Mouse (Mus musculus): ENCODE data around the gene Xaf1. TPM values are rescaled to one million over a fixed set of nuclear protein-coding genes. Genes with fewer than 3 reads are reported as not detected.
A peak's percentile ranks its signal among the peaks of the same experiment; 100 is the strongest.
"Not testable (repeated sequence)": the region's sequence is repeated elsewhere in the genome, so short reads cannot be mapped to it uniquely, and the experiment has no call there.

Gene Xaf1
- total and polyA plus RNA-seq, 2 experiments, result 7.4 to 17.6 TPM

DNA sequence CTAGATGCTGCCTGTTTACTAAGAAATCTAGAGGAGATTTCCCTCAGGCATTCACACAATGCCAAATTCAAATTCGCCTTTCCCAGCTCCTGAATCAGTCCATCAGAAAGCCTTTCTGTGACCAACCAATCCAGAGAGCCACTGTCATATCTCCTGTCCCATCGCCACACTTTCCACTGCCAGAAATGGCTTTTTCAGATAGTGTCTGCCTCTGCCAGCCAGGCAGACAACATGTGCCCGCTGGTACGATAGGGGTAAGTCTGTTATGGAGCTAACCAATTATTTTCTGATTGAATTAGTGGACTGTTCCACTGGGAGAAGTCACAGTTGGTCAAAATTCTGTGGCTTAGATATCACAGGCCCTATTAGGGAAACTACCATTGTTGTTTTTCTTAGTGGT is 33.2 kb downstream of the Xaf1 start:
- Histone ChIP-seq H3K79me2 (ENCODE audit: control insufficient read depth, insufficient read depth, low read length) (no peaks in the 10 kb centered on the region), H3K4me3 (ENCODE audit: insufficient read depth, low read depth, low read length) (no peak overlapping the region), H3K9ac (ENCODE audit: low read depth, low read length) (no peak overlapping the region), H3K27me3 (ENCODE audit: control insufficient read depth, insufficient read depth, low read length) (no peaks in the 10 kb centered on the region), H3K27ac (replicated peaks; ENCODE audit: insufficient read depth, low read depth, low read length) (no peak overlapping the region), H3K4me1 (ENCODE audit: control insufficient read depth, insufficient read depth, low read length) (no peaks in the 10 kb centered on the region; the same call in 1 of the 2 replicates), H3K36me3 (ENCODE audit: control insufficient read depth, insufficient read depth, low read length) (no peaks in the 10 kb centered on the region)
- TF ChIP-seq CTCF (IDR thresholded peaks at IDR 0.05; ENCODE audit: low read depth, low read length), result no peak
- TF ChIP-seq POLR2A (IDR thresholded peaks at IDR 0.05; ENCODE audit: extremely low read depth, insufficient read depth, low read length), result no peak
- DNase-seq (ENCODE audit: extremely low read depth, low read depth, low spot score), result no peak
- WGBS, result 84% methylated on average over 4 of the region's 4 CpGs

DNA sequence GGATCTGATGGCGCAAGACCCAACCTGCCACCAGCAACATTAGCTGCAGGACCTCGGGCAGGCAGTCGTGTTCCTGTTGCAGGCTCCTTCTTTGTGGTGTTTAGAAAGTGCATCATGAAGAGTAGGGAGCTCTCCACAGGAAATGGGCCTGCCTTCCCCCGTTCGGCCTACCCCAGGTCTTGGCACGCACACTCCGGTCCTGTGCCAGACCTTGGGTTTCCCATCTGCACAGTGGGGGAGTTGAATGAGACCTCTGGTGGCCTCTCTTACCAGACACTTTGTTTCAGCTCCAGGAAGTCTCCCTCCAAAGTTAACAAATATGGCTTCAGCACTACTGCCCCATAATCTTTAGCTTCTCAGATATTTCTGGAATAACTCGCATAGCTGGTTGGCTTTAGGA is 35.3 kb downstream of the Xaf1 start:
- Histone ChIP-seq H3K36me3 (ENCODE audit: control insufficient read depth, insufficient read depth, low read length) (no peaks in the 10 kb centered on the region), H3K9ac (ENCODE audit: low read depth, low read length) (no peak overlapping the region), H3K4me1 (ENCODE audit: control insufficient read depth, insufficient read depth, low read length) (no peaks in the 10 kb centered on the region; the same call in 1 of the 2 replicates), H3K27me3 (ENCODE audit: control insufficient read depth, insufficient read depth, low read length) (no peaks in the 10 kb centered on the region), H3K4me3 (ENCODE audit: insufficient read depth, low read depth, low read length) (no peak overlapping the region), H3K79me2 (ENCODE audit: control insufficient read depth, insufficient read depth, low read length) (no peaks in the 10 kb centered on the region), H3K27ac (replicated peaks; ENCODE audit: insufficient read depth, low read depth, low read length) (no peak overlapping the region)
- WGBS, result 67% methylated on average over 8 of the region's 8 CpGs
- no peak for TF ChIP-seq CTCF (IDR thresholded peaks at IDR 0.05; ENCODE audit: low read depth, low read length)
- TF ChIP-seq POLR2A (IDR thresholded peaks at IDR 0.05; ENCODE audit: extremely low read depth, insufficient read depth, low read length), result no peak
- DNase-seq (ENCODE audit: extremely low read depth, low read depth, low spot score), result no peak

DNA sequence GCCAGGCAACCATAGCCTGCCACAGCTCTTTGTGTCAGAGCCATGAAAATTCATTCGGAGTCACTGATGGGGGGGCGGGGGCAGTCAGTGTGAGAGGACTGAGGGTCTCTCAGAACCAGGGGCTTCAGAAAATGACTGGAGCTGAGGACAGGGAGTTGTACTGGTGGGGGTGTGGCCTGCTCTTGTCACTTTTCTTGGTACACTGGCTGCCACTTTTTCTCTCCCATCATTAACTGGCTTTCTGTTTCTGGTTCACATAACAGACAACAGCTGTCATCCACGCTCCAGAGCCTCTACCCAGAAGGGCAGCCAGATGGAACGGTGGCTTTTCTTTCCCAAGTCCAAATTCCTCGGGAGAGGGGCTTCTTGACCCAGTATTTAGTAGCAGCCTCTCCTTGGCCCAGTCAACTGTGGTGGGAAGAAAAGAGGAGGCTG is 37.0 kb downstream of the Xaf1 start:
- 79% methylated on average over 5 of the region's 5 CpGs for WGBS
- Histone ChIP-seq H3K79me2 (ENCODE audit: control insufficient read depth, insufficient read depth, low read length) (no peaks in the 10 kb centered on the region), H3K4me3 (ENCODE audit: insufficient read depth, low read depth, low read length) (no peak overlapping the region), H3K27me3 (ENCODE audit: control insufficient read depth, insufficient read depth, low read length) (no peaks in the 10 kb centered on the region), H3K27ac (replicated peaks; ENCODE audit: insufficient read depth, low read depth, low read length) (no peak overlapping the region), H3K36me3 (ENCODE audit: control insufficient read depth, insufficient read depth, low read length) (no peaks in the 10 kb centered on the region), H3K4me1 (ENCODE audit: control insufficient read depth, insufficient read depth, low read length) (peaks cover 2% of the 10 kb centered on the region; the same call in 1 of the 2 replicates), H3K9ac (ENCODE audit: low read depth, low read length) (no peak overlapping the region)
- no peak for DNase-seq (ENCODE audit: extremely low read depth, low read depth, low spot score)
- TF ChIP-seq CTCF (IDR thresholded peaks at IDR 0.05; ENCODE audit: low read depth, low read length), result no peak
- no peak for TF ChIP-seq POLR2A (IDR thresholded peaks at IDR 0.05; ENCODE audit: extremely low read depth, insufficient read depth, low read length)

DNA sequence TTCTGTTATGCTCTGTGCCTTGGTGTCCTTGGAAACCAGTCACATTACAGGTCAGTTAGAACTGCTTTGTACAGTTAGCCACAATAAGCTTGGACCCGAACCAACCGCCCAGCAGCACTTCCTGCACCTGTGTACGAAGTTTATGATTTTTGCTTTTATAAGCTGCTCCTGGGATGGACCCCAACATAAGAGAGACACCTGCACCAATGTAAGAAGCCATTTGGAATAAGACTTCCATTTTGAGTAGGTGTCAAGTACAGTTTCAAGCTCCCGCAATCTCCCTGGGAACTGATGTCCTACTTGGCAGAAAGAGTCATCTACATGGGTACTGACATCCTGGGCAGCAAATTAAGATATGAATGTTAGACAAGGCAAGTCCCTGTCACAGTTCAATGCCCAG is 38.3 kb downstream of the Xaf1 start:
- Histone ChIP-seq H3K27me3 (ENCODE audit: control insufficient read depth, insufficient read depth, low read length) (no peaks in the 10 kb centered on the region), H3K27ac (replicated peaks; ENCODE audit: insufficient read depth, low read depth, low read length) (no peak overlapping the region), H3K9ac (ENCODE audit: low read depth, low read length) (no peak overlapping the region), H3K4me3 (ENCODE audit: insufficient read depth, low read depth, low read length) (no peak overlapping the region), H3K79me2 (ENCODE audit: control insufficient read depth, insufficient read depth, low read length) (no peaks in the 10 kb centered on the region), H3K4me1 (ENCODE audit: control insufficient read depth, insufficient read depth, low read length) (peaks cover 2% of the 10 kb centered on the region; the same call in 1 of the 2 replicates), H3K36me3 (ENCODE audit: control insufficient read depth, insufficient read depth, low read length) (no peaks in the 10 kb centered on the region)
- TF ChIP-seq POLR2A (IDR thresholded peaks at IDR 0.05; ENCODE audit: extremely low read depth, insufficient read depth, low read length), result no peak
- no peak for TF ChIP-seq CTCF (IDR thresholded peaks at IDR 0.05; ENCODE audit: low read depth, low read length)
- 87% methylated on average over 4 of the region's 4 CpGs for WGBS
- DNase-seq (ENCODE audit: extremely low read depth, low read depth, low spot score), result no peak

DNA sequence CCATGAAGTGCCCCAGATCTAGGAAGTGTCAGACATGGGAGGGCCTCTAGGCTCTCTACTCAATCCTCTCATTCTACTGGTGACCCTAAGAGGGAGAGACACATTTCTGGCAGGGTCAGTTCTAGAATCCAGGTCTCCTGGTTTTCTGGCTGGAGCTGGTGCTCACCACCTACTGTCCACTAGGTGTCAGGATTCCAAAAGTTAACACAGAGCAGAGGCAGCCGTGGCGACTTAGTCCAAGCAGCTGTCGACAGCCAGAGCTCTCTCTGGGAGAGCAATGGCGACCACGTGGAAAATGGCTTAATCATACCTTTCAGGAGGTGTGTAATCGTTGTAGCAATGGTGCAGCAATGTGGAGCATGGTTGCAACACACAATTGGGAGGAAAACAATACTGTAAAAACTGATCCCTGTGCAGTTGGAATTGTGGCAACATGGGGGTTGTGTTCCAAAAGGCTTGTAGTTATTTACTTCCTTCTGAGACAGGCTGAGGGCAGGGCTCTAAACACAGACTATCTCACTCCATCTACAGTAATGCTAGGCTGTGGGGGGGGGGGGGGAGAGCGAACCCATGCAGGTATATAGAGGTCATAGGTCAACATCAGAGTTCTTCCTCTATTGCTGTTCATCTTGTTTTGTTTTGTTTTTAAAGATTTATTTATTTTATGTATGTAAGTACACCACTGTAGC is 41.3 kb downstream of the Xaf1 start:
- no peak overlapping the region for H3K9ac ChIP-seq (ENCODE audit: low read depth, low read length)
- H3K4me1 ChIP-seq (ENCODE audit: control insufficient read depth, insufficient read depth, low read length), result 0 out of 2 replicates have a peak, but pooled peaks cover 2% of the 10 kb centered on the region
- WGBS, result 11% methylated on average over 7 of the region's 7 CpGs
- H3K4me3 ChIP-seq (ENCODE audit: insufficient read depth, low read depth, low read length), result no peak overlapping the region
- peak; percentile 54 for DNase-seq (ENCODE audit: extremely low read depth, low read depth, low spot score)
- TF ChIP-seq POLR2A (IDR thresholded peaks at IDR 0.05; ENCODE audit: extremely low read depth, insufficient read depth, low read length) (no peak), CTCF (IDR thresholded peaks at IDR 0.05; ENCODE audit: low read depth, low read length) (peak; percentile 82)
- H3K79me2 ChIP-seq (ENCODE audit: control insufficient read depth, insufficient read depth, low read length), result no peaks in the 10 kb centered on the region
- H3K27ac ChIP-seq (replicated peaks; ENCODE audit: insufficient read depth, low read depth, low read length), result no peak overlapping the region
- no peaks in the 10 kb centered on the region for H3K27me3 ChIP-seq (ENCODE audit: control insufficient read depth, insufficient read depth, low read length)
- H3K36me3 ChIP-seq (ENCODE audit: control insufficient read depth, insufficient read depth, low read length), result no peaks in the 10 kb centered on the region

DNA sequence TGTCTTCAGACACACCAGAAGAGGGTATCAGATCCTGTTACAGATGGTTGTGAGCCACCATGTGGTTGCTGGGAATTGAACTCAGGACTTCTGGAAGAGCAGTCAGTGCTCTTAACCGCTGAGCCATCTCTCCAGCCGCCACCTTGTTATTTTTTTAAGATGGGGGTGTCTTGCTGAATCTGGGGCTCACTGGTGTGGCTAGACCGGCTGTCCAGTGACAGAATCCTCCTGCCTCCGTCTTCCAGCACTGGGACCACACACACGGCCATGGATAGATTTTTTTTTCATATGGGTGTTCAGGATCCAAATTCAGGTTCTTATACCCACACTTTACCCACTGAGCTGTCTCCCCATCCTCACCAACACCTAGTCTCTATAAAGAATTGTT is 41.8 kb downstream of the Xaf1 start:
- not testable (repeated sequence) for H3K79me2 ChIP-seq (ENCODE audit: control insufficient read depth, insufficient read depth, low read length); H3K27ac ChIP-seq (replicated peaks; ENCODE audit: insufficient read depth, low read depth, low read length); DNase-seq (ENCODE audit: extremely low read depth, low read depth, low spot score); H3K36me3 ChIP-seq (ENCODE audit: control insufficient read depth, insufficient read depth, low read length); H3K4me1 ChIP-seq (ENCODE audit: control insufficient read depth, insufficient read depth, low read length); H3K4me3 ChIP-seq (ENCODE audit: insufficient read depth, low read depth, low read length); H3K9ac ChIP-seq (ENCODE audit: low read depth, low read length); H3K27me3 ChIP-seq (ENCODE audit: control insufficient read depth, insufficient read depth, low read length)
- WGBS, result 92% methylated on average over 5 of the region's 5 CpGs
